Mouse (Mus musculus): Measurements from ENCODE around the gene Odf4. TPM values are rescaled to one million over a fixed set of nuclear protein-coding genes. Genes with fewer than 3 reads are reported as not detected.
"Not testable (repeated sequence)": the region's sequence is repeated elsewhere in the genome, so short reads cannot be mapped to it uniquely, and the experiment has no call there.

Gene Odf4
- not detected for total RNA-seq (2021)
- long read RNA-seq, experiment 1, partial matches to known transcripts, result 0 of 5 reads
- long read RNA-seq, experiment 1, other reads (novel, unspliced or antisense), result 5 of 5 reads
- long read RNA-seq, experiment 2, partial matches to known transcripts, result 0 of 5 reads
- long read RNA-seq, experiment 2, other reads (novel, unspliced or antisense), result 5 of 5 reads

DNA sequence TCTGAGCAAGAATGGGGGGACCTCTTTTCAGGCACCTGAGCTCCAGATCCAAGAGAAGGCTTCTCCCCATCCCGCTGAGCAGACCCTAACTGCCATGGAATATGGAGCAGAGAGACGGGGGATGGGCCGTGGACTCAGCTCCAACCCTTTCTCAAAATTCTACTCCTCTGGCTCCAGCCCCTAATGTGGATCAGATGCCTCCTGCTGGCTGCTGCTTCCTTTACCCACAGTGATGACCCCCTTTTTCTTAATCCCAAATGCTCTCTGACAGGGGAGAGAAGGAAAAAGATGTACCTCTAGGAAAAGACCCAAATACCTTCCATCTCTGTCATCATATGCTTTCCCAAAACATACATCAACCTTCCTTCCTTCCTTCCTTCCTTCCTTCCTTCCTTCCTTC, at the start of gene Odf4:
Gene Odf4, minus strand, starts transcription at position 101 of the 400 bp plus-strand sequence.
- intact Hi-C loops (cut with DNase I), result no loop called here
- no peak for DNase-seq

DNA sequence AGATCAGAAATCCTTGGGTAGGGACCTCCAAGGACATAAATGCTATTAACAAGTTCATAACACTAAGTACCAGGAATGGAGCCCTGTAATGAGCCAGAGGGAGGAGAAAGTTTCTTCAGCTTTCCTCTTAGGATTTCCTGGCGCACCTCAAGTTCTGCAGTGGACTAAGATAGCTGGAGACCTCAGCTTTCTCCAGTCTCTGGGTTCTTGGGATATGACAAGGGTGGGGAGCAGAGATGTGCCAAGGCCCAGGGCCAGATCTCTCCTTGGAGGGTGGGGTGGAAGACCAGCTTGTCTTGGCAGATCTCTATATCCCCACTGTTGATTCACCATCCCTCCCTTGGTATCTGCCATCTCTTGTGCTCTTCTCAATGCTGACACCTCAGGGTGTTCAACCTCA, 48.7 kb upstream of the Odf4 start:
- DNase-seq, result no peak
- intact Hi-C loops (cut with DNase I), result no loop called here

DNA sequence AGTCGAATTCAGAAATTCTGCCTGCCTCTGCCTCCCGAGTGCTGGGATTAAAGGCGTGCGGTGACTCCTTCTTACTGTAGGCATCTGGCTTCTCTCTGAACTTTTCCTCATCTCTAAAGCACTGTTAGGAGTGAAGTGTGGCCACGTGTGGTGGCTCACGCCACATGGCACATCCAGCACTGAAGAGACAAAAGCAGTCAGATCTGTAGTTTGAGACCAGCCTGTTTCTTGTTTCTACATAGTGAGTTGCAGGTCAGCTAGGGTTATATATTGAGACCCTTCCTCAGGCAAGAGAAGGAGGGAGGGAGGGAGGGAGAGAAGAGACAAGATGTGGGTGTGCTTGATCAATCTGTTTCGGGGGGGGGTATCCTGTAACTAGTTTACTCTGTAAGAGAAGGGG, 48.2 kb upstream of the Odf4 start, which contains the start of gene Rangrf:
Gene Rangrf, minus strand, starts transcription at position 101 of the 400 bp plus-strand sequence.
- intact Hi-C loops (cut with DNase I), result no loop called here

GRCm38 (mm10) chr11:68974059-68974450, 47.2 kb upstream of the Odf4 start:
- DNase-seq, result no peak
- intact Hi-C loops (cut with DNase I), result no loop called here

More for the DNA sequence above, 48.2 kb upstream of the Odf4 start, which contains the start of gene Rangrf:
- DNase-seq, result no peak

DNA sequence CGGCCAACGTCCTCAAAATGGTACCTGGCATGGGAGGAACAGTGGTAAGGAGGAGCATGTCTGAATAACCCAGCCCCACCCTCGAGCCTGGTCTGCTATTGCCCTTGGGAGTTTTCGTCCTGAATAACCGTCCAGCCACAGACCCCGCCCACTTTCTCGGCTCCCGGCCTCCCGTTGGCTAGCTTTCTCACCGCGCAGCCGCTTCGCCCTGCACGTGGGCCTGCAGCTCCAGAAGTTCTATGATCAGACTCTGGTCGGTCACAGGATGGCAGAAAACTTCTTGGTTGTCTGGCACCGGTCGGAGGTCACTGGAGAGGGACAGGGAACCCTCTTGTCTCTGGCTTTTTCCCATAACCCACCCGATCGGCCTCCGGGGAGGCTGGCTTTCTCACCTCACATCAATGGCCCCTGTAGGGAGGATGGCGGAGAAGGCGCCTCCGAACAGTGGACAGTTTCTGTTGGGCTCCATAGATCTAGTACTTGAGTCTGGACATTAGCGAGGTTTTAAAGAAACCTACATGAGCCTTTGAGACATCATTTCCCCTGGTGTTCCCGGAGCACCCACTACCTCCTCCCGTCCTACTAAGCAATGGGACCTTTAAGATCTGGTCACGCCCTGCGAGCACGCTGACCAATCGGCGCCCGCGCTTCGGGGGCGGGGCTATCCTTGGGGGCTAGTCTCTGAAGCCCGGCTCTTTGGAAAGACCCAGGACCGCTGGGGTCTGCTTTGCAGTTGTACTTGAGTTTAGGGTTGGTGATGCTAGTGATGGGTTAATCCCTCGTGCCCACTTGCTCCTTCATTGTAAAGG, 46.6 kb upstream of the Odf4 start:
- peak; percentile 80 to 84 for DNase-seq
- intact Hi-C loops (cut with DNase I), result not testable (repeated sequence)

DNA sequence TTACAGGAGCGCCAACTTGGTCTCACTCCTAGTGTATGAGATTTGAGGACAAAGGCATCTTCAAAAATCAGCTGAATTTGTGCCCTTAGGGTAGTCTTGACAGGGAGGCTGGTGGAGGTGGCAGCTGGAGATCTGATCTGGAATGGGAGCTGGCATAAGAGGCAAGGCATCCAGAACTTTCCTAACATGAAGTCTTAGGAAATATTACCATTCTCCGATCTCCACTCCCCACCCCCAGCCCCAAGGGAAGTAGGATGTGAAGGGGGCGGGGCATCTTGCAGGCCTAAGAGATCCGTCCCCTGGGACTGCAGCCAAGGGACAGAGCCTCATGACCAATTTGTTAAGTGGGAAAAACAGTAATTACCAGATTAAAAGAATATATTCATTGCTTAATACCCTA, 43.4 kb upstream of the Odf4 start:
- peak in 1 of 2 experiments; percentile 48 for DNase-seq
- intact Hi-C loops (cut with DNase I), result no loop called here

- intact Hi-C loops (cut with DNase I), result no loop called here
- DNase-seq, result no peak
These were observed 41.9 kb upstream of the Odf4 start for GRCm38 (mm10) chr11:68968752-68969151.

- DNase-seq, result peak; percentile 84 to 89
- intact Hi-C loops (cut with DNase I), result no loop called here
These were observed 40.7 kb upstream of the Odf4 start, which contains the start of gene Slc25a35 for GRCm38 (mm10) chr11:68967337-68968282. Gene Slc25a35 (plus strand): TSS chr11:68968131.

GRCm38 (mm10) chr11:68966554-68966953, 39.7 kb upstream of the Odf4 start:
- DNase-seq, result no peak
- intact Hi-C loops (cut with DNase I), result no loop called here

DNA sequence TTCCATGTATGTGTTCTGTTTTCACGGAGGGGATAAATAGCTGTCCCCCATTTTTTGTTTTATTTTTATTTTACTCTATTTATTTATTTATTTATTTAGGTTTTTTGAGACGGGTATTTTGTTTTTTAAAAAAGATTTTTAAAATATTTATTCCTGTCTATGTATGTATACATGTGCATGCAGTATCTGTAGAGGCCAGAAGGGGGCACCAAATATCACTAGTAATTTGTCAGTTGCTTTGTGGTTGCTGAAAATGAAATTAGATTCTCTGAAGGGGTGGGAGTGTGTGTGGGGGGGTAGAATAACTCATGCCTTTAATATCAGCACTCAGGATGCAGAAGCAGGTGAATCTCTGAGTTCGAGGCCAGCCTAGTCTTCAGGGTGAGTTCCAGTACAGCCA, 39.0 kb upstream of the Odf4 start:
- intact Hi-C loops (cut with DNase I), result no loop called here

GRCm38 (mm10) chr11:68965050-68965449, 38.2 kb upstream of the Odf4 start:
- DNase-seq, result no peak
- intact Hi-C loops (cut with DNase I), result no loop called here

More for the DNA sequence above, 39.0 kb upstream of the Odf4 start:
- peak in 1 of 2 experiments; percentile 30 for DNase-seq

- DNase-seq, result no peak
- intact Hi-C loops (cut with DNase I), result no loop called here
These were observed 36.5 kb upstream of the Odf4 start for GRCm38 (mm10) chr11:68963405-68963804.

GRCm38 (mm10) chr11:68962159-68962558, 35.3 kb upstream of the Odf4 start:
- intact Hi-C loops (cut with DNase I); DNase-seq: not testable (repeated sequence)

DNA sequence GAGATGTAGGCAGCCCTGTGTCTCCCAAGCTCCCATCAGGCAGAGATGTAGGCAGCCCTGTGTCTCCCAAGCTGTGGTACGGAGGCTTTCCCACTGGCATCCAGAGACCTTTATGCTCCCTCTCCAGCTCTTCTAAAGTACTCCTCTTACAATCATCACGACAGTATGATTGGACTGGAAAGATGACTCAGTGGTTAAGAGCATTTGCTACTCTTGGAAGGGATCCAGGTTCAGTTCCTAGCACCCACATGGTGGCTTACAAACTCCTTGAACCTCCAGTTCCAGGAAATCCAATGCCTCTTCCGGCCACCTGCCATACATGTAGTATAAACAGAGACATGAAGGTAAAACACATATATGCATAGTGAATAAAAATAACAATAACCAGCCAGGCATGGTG, 34.7 kb upstream of the Odf4 start:
- intact Hi-C loops (cut with DNase I), result no loop called here
- DNase-seq, result no peak

DNA sequence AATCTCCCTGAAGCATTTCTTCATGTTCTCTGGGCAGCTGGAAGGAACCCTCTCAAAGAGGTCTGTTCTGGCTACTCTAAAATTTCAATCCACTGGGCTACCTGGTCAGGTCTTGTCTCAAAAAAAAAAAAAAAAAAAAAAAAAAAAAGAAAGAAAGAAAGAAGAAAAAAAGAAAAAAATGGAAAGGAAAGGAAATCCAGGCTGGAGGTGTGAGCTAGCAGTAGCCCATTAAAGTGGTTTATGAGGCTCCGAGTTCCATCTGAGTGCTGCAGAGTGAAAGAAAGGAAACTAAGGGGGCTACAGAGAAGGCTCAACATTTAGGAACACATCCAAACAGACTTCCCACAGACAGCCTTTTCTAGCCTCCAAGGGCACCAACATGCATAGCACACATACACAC, 31.1 kb upstream of the Odf4 start:
- intact Hi-C loops (cut with DNase I), result no loop called here
- DNase-seq, result no peak

DNA sequence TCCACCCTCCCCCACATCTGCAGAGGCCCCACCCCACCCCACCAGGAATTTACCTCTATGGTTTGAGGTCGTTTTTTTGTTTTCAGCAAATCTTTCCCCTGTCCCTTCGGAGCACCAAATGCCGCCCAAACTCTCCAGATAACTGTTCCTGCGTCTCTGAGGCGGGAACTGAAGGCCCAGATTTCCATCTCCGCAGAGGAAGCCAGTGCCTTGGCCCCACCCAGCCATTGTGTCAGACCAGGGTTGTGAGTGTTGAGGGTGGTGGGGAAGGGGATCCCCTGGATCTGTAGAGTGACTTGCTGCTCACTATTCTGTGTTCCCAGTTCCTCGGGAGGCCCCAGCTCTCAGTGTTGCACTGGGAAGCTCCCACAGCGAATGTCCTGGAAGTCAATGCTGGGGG, 30.4 kb upstream of the Odf4 start, which contains the start of gene Arhgef15:
Gene Arhgef15, minus strand, starts transcription at position 173 of the 400 bp plus-strand sequence.
- intact Hi-C loops (cut with DNase I), result no loop called here
- no peak for DNase-seq

- intact Hi-C loops (cut with DNase I), result no loop called here
- no peak for DNase-seq
These were observed 29.8 kb upstream of the Odf4 start for GRCm38 (mm10) chr11:68956697-68957096.

DNA sequence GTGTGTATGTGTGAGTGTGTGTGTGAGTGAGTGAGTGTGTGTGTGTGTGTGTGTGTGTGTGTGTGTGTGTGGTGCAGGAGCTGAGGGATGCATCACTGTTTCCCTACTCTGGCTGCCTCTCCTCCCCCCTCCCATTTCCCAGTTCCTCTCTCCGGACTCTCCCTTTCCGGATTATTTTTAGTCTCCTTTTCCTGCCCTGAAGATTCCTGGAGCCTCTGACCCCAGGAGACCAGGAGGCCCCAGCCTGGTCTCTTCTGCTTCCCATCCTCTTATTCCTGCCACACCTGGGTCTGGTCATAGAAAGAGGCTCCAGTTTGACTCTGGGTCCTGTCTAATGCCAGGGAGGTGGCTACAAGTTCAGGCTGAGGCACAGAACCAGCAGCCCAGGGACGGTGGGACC, 29.2 kb upstream of the Odf4 start:
- intact Hi-C loops (cut with DNase I), result no loop called here
- DNase-seq, result no peak

- no peak for DNase-seq
- intact Hi-C loops (cut with DNase I), result no loop called here
These were observed 28.6 kb upstream of the Odf4 start for GRCm38 (mm10) chr11:68955473-68955872.

DNA sequence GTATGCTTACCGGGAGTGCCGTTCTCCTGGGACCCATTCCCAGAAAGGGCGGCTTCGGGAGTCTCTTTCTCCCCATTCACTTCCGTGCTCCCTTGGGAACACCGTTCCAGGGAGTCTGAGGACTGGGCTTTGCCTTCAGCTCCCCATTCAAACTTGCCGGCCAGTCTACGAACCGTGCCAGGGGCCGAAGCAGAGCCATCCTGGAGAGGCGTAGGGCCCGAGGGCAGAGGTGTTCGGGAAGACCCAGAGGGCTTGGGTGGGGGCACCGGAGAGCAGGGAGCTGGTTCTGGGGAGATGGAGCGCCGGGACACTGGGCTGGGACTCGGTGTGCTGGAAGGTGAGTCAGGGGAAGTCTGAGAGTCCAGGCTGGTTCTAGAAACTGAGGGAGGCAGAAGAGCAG, 27.5 kb upstream of the Odf4 start:
- intact Hi-C loops (cut with DNase I), result loop anchor here (5.0 kb wide), 1 partner anchor 47 kb away; no protein-coding TSS in a partner anchor

DNA sequence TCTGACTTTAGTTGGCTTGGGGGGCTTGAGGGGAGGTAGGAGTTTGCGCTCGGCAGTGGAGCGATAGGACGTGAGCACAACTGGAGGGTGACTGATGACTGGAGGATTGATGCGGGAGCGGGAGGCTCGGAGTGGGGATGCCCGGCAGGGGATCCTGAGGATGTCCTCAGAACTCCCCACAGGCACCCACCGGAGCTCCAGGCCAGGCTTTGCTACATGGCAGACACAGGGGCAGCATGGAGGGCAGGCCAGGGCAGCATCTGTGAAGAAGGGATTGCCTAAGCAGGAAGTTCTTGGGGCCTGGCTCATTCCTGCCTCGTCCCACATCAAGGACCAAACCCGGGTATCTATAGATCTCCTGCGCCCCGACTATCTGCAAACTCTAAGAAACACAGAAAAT, 27.0 kb upstream of the Odf4 start:
- DNase-seq, result no peak
- intact Hi-C loops (cut with DNase I), result loop anchor here (5.0 kb wide), 1 partner anchor 47 kb away; no protein-coding TSS in a partner anchor

More for the DNA sequence above, 27.5 kb upstream of the Odf4 start:
- no peak for DNase-seq

Measured in gastrocnemius, postnatal 36 days (tissue).